Mouse (Mus musculus) stomach, postnatal 0 days (tissue): ENCODE results near the gene Brf1.

ENCODE experiments used
- CTCF ChIP-seq: IDR thresholded peaks from 2 replicates; pipeline ENCODE4 v1.5.1; 2016; ENCODE audit warnings: antibody characterized with exemption, low read depth, mild to moderate bottlenecking, moderate library complexity
- EP300 ChIP-seq: optimal IDR thresholded peaks from 2 replicates; pipeline ENCODE3; 2016; ENCODE audit warnings: antibody characterized with exemption

DNA sequence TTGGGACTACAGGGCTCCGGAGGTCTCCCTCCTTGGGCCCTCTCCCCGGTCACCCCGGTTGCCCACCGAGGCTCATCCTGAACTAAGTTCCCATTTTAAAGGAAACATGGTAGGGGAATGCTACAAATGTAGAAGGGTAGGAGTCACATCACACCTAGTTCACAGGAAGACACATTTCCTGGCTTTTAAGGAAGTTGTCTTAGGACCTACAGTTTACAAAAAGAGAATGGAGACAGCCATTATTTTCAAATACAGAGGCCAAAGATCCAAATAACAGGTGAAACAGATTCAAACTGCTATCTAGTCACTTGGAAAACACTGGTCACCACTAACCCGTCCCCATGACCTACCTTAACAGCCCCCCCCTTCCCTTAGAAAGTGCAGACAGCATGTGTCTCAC lies 11.9 kb upstream of the Brf1 start:
- no peak for TF ChIP-seq CTCF
- no peak for TF ChIP-seq EP300
